Mouse (Mus musculus): Measurements from ENCODE around the gene Chgb.

Gene Chgb

GRCm38 (mm10) chr2:132780978-132781377, at the start of gene Chgb:
Gene Chgb, plus strand, starts transcription at chr2:132781278.
- no peak for DNase-seq

DNA sequence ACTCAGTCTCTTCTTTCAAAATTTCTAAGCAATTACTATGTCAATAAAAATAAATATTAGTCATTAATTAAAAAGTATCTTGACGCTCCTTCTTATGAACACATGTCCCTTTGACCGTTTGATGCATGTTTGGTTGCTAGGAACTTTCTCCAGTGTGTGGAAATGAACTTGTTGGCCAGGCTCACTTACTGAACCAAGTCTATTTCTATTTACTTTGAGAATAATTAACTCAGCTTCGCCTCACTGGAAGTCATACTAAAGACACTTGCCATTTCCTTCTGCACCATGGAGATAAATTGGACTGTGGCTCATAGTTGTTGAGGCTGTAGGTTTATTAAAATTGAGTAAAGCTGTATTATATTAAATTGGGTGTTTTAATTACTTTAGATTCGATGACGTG, 48.1 kb upstream of the Chgb start:
- no peak for DNase-seq

DNA sequence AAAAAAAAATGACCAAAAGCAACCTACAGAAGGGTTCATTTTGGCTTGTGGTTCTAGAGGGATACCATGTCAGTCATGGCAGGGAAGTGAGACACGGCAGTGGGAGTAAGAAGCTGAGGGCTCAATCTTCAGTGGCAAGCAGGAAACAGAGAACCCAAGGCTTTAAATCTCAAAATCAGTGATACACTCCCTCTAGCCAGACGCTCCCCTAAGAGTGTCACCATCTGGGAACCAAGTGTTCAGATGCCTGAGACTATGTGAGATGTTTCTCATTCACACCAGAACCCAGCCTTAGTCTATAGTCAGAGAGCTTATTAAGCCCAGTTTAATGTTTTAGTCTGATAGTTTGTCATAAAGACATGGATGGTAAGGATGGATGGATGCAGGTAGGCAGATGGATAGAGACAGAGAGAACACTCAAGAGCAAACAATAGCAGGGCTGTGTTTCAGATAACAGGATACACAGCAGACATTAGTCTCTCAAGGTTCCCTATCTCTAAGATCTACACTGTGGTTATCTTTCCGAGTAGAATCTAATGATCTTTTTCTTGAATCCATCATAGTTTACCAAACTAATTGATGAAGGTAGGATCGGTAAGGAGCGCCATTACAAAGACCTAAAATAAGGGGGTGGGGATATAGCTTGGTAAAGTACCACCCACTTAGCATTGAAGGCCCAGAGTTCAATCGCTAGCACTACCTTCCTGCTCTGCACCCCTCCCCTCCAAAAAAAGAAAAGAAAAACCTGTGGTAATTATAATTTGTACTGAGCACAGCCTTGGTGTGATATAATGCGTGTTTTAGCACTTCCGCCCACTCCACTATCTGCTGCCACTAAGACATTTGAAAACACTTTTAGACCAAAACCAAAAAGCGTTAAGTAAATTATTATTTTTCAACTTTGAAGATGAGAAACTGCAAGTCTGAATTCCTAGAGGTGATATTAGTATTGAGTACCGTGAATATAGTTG, 47.2 kb upstream of the Chgb start:
- no peak for DNase-seq

DNA sequence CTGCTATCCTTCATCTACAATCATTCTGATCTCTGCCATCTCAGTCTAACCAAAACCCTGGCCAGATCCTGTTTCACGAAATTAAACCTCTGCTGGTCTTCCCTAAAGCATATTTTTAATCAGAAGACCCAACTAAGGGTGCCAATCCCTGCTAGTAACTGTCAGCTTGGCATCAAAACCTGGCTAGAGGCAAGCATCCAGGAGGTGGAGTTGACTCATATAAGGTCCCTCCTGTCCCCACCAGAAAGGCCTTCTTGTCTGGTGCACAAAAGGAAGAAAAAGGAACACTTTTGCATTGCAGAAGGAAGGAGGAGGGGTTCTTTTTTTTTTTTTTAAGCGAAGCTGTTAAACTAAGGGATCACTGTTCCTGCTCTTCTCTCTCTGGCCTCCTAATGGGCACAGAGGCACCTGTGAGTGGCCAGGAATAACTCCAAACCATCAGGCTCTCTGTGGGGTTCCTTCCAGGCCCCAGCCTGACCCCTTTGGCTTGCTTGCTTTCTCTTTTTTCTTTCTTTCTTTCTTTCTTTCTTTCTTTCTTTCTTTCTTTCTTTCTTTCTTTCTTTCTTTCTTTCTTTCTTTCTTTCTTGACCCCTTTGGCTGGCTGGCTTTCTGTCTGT, 42.2 kb upstream of the Chgb start:
- no peak for DNase-seq

DNA sequence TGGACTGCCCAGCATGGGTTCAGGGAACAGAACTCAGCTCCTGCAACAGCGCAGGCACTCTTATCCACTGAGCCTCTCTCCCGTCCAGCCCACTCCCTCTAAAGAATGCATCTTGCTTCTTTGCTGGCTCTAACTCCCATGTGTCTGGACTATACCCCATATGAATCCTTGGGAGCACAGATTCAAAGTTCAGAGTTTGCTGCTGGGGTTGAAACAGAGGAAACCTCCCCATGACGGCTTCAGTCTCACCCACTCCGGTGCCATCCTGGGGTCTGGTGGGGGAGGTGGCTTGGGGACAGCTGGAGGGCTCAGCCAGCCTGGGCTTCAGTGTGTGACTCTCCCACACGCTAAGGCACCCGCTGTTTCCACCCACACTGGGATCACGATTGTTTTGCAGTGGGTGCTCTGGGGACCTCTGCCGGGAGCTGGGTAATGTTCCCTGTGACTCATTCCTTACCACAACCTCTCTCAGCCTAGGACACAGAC, 39.2 kb upstream of the Chgb start:
- DNase-seq: no peak

- DNase-seq: no peak
Measured at GRCm38 (mm10) chr2:132744866-132745265, 36.2 kb upstream of the Chgb start.

DNA sequence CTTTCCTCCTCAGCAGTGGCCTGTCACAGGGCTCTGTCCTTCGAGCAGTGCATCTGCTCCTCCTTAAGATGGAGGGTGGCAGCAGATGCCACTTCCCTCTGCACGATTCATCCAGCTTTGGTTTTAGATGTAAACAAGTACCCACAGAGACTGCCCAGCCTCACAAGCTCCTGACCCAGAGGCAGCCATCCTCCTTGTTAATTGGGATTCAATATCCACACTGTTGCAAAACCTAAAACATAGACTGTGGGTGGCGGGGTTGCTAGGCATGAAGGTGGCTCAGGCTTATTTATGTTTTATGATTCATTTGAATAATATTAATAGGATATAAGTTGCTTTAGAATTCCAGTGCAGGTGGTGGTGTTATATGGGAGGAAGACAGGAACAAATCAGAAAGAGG, 35.0 kb upstream of the Chgb start:
- no peak for DNase-seq

DNA sequence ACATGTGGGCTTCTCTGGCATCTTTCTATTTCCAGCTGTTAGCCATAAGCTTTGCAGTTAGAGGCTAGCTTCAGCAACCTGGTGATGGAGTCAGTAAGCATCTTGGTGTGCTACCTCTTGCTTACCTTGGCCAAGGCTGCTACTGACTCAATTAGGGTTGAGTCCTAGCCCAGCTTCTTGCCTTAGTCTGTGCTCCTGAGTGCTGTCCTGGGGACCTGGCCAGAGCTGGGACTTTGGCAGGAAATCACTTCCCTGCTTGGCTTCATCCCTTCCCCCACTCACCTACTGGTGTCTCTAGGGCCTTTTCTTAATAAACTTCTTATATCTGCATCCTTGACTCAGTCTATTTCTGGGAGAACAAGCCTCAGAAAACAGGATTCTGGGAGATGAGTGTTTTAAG, 30.4 kb upstream of the Chgb start:
- no peak for DNase-seq

- no peak for DNase-seq
Measured at GRCm38 (mm10) chr2:132751141-132752066, 29.7 kb upstream of the Chgb start.

GRCm38 (mm10) chr2:132752398-132752797, 28.7 kb upstream of the Chgb start:
- DNase-seq: no peak

DNA sequence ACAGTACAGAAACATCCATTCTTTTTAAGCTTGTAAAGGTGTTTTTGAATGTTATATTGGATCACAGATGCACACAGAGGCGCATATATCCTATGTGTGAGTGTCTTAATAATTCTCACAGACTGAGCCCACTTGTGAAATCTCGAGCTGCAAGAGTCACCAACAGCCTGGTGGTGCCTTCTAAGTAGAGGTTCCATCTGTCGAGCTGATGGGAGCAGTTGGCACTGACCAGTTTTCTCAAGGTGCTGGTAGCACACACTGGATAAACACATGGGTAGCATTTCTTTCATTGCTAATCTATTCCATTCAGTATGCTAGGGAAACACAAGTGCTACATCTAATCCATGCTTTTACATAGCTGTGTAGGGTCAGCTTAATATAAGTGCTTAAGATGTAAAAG, 27.9 kb upstream of the Chgb start:
- DNase-seq: no peak

GRCm38 (mm10) chr2:132757911-132758310, 23.2 kb upstream of the Chgb start:
- no peak for DNase-seq

DNA sequence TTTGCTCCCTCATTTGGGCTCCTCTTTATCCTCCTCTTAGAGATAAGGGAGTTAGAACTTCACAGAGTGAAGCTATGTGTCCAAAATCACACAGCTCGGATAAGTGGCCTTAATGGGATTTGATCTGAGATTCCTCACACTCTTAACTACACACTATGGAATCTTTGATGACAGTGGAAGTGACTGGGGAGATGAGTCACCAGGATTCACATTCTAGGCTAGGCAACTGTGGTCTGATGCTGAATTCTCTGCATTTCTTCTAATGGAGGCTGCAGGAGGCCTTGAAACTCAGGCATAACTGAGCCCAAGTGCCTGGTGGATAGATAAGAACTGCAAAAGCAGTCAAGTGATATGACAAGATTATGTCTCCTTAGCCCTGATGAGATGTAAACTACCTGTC, 10.3 kb upstream of the Chgb start:
- no peak for DNase-seq

DNA sequence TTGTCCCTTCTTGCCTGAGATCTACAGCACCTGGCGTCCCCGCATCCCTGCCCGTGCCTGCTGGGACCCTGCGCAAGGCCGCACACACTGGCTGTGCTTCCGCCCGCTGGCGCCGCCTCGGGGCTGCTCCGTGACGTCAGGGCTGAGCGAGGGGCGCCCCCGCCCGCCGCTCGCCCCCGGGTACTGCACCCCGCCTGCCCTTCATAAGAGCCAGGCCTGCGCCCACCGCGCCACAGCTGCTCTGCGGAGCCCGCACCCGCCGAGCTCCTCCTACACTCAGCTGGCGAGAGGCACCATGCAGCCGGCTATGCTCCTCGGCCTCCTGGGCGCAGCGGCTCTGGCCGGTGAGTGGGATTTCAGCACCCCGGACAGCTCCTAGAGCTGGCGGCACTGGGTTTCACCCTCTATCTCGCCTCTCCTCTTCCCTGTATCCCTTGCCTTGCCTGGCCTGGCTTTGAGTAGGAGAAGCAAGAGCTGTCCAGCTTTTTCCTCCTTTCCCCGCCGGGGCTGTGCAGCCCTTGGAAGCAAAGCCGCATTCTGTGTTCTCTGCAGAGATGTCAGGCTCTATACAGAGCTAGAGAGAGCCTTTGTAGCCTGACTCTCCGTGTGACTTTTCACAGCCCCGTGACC, 476 bp downstream of the Chgb start:
- peak; percentile 67 to 73 for DNase-seq

- no peak for DNase-seq
Measured at GRCm38 (mm10) chr2:132784039-132784438, 3.0 kb downstream of the Chgb start.

DNA sequence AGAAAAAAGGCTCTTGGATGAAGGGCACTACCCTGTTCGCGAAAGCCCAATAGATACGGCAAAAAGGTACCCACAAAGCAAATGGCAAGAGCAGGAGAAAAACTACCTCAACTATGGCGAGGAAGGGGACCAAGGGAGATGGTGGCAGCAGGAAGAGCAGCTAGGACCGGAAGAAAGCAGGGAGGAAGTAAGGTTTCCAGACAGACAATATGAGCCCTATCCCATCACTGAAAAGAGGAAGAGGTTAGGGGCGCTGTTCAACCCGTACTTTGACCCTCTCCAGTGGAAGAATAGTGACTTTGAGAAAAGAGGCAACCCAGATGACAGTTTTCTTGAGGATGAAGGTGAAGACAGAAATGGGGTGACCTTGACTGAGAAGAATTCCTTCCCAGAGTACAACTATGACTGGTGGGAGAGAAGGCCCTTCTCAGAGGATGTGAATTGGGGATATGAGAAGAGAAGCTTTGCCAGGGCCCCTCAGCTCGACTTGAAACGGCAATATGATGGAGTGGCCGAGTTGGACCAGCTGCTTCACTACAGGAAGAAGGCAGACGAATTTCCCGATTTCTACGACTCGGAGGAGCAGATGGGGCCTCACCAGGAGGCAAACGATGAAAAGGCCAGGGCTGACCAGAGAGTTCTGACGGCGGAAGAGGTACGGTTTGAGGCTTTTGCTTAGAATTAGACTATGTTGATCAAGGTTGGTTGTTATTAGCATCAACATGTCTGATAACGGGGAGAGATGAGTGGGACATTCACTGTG, 12.5 kb downstream of the Chgb start:
- DNase-seq: no peak

DNA sequence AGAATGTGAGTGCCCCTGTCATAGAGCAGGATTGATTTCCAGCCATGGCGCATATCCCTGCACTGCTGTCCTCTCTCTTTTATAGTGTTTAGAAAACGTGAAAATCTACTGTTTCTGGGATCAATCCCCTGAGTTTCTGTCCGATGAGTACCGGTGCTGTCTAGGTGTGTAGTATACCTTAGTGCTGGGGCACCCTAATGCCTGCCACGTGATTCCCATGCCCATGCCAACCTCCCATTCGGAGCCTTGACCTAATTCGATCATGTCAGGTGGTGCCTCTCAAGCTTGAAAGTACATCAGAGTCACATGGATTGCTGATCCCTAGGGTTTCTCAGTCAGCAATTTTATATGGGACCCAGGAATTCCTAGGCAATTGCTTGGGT, 13.1 kb downstream of the Chgb start:
- no peak for DNase-seq

GRCm38 (mm10) chr2:132802976-132803375, 21.9 kb downstream of the Chgb start:
- DNase-seq: no peak

DNA sequence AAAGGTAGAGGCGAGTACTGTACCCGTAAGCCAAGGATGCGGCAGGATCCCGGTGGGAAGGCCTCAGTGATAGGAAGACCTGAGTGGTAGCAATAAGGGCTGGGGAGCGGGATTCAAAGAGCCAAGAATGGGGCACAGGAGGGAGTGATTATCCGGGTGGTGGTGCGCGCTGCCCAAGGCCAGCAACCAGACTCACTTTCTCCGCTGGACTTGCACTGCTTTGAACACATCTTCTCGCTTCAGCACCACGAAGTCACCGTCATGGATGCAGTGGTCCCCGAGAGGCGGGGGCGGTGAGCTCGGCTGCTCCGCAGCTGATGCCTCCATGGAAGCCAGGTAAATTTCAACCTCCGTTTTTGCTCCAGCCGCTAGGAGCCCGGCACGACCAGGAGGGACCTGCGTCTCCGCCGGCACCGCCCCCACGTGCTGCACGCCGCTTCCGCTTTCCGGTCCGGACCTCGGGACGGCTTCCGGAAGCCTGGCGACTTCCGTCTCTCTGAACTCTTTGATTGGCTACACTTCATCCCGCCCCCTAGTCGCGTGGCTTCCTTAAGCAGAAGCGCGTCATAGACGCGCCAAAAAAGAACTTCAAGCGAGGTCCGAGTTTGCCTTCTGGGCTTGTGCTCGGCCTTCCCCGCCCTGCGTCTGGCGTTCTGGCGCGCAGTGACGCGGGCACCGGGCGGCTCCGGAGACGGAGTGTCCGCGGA, 34.7 kb downstream of the Chgb start, which contains the start of the genes Trmt6 and Mcm8:
TSS of gene Trmt6 (minus strand) at position 448 of the 707 bp plus-strand sequence.
TSS of gene Mcm8 (plus strand) at position 534 of the 707 bp plus-strand sequence.
- DNase-seq: peak; percentile 93

GRCm38 (mm10) chr2:132841071-132841470, 60.0 kb downstream of the Chgb start:
- no peak for DNase-seq
